Mouse (Mus musculus): ENCODE data around the gene Cdca4.
"Not testable (repeated sequence)": the region's sequence is repeated elsewhere in the genome, so short reads cannot be mapped to it uniquely, and the experiment has no call there.

Cdca4 gene

GRCm38 (mm10) chr12:112828501-112829243 is 551 bp downstream of the Cdca4 start:
- intact Hi-C loops (cut with DNase I): no loop called here

GRCm38 (mm10) chr12:112825901-112826300 is 3.3 kb downstream of the Cdca4 start:
- intact Hi-C loops (cut with DNase I): no loop called here

GRCm38 (mm10) chr12:112823221-112823620 is 6.0 kb downstream of the Cdca4 start:
- intact Hi-C loops (cut with DNase I): no loop called here

GRCm38 (mm10) chr12:112822676-112823075 is 6.5 kb downstream of the Cdca4 start:
- intact Hi-C loops (cut with DNase I): no loop called here

GRCm38 (mm10) chr12:112821974-112822373 is 7.2 kb downstream of the Cdca4 start:
- intact Hi-C loops (cut with DNase I): no loop called here

- intact Hi-C loops (cut with DNase I): no loop called here
These were observed 8.0 kb downstream of the Cdca4 start for GRCm38 (mm10) chr12:112821216-112821615.

GRCm38 (mm10) chr12:112820401-112820999 is 8.7 kb downstream of the Cdca4 start:
- intact Hi-C loops (cut with DNase I): no loop called here

GRCm38 (mm10) chr12:112819057-112819662 is 10.1 kb downstream of the Cdca4 start:
- intact Hi-C loops (cut with DNase I): no loop called here

GRCm38 (mm10) chr12:112816866-112817265 is 12.4 kb downstream of the Cdca4 start:
- intact Hi-C loops (cut with DNase I): not testable (repeated sequence)

- intact Hi-C loops (cut with DNase I): no loop called here
These were observed 12.9 kb downstream of the Cdca4 start for GRCm38 (mm10) chr12:112816294-112816693.

- intact Hi-C loops (cut with DNase I): no loop called here
These were observed 14.3 kb downstream of the Cdca4 start for GRCm38 (mm10) chr12:112814682-112815470.

- intact Hi-C loops (cut with DNase I): no loop called here
These were observed 15.9 kb downstream of the Cdca4 start for GRCm38 (mm10) chr12:112813370-112813769.

- intact Hi-C loops (cut with DNase I): no loop called here
These were observed 18.9 kb downstream of the Cdca4 start for GRCm38 (mm10) chr12:112810092-112810885.

- intact Hi-C loops (cut with DNase I): no loop called here
These were observed 19.6 kb downstream of the Cdca4 start for GRCm38 (mm10) chr12:112809641-112810040.

- intact Hi-C loops (cut with DNase I): no loop called here
These were observed 20.4 kb downstream of the Cdca4 start, which contains the start of gene Clba1 for GRCm38 (mm10) chr12:112808587-112809364. Gene Clba1, plus strand, starts transcription at chr12:112808937.

GRCm38 (mm10) chr12:112808212-112808586 is 21.0 kb downstream of the Cdca4 start:
- intact Hi-C loops (cut with DNase I): no loop called here

- intact Hi-C loops (cut with DNase I): no loop called here
These were observed 21.4 kb downstream of the Cdca4 start for GRCm38 (mm10) chr12:112807796-112808195.

GRCm38 (mm10) chr12:112806044-112806443 is 23.2 kb downstream of the Cdca4 start:
- intact Hi-C loops (cut with DNase I): no loop called here

GRCm38 (mm10) chr12:112804046-112804445 is 25.2 kb downstream of the Cdca4 start:
- intact Hi-C loops (cut with DNase I): no loop called here

- intact Hi-C loops (cut with DNase I): no loop called here
These were observed 26.3 kb downstream of the Cdca4 start for GRCm38 (mm10) chr12:112802917-112803316.
